Comparison of ENCODE assay signal across 9 mouse cellular contexts in the genomic region with DNA sequence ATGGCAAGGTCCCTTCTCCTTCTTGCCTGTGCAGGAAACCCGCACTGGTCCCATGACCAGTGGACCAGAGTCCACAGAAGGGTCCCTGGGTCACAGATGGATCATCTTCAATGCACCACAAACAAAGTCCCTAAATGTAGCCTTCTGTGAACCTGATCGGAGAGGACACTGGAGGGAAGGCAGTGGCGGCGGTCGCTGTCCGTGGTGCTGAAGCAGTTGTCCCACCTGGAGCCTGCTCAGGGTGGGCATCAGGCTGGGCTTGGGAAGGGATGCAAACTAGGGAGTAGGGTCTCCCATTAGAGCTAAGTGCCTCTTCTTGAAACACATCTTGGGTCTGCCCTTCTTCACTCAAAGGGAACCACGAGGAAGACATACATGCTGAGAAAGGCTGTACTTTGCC. TPM values are rescaled to one million over a fixed set of nuclear protein-coding genes. Genes with fewer than 3 reads are reported as not detected.
A peak's percentile ranks its signal among the peaks of the same experiment; 100 is the strongest.
DNase-seq lines count a peak whose midpoint lies in the region.
"Had no signal": no experiment of that assay in that cellular context is flagged by ENCODE, and none has a peak within 500 bp of the region (broad histone marks: within the 10 kb centered on the region; RNA-seq: fewer than 3 reads in every experiment).

No protein-coding gene starts in this region.

- H3K9me3 ChIP-seq in limb, embryonic 10.5 days (replicated peaks) = no peaks in the 10 kb centered on the region
- H3K9me3 ChIP-seq: embryonic facial prominence, embryonic 13.5 days had no signal

- H3K4me1 ChIP-seq in limb, embryonic 10.5 days = peaks cover 54% of the 10 kb centered on the region

- WGBS in limb, embryonic 10.5 days = 7% methylated on average over 7 of the region's 7 CpGs

- H3K27me3 ChIP-seq in limb, embryonic 10.5 days (ENCODE audit: low read depth, poor library complexity, severe bottlenecking) = peaks cover 26% of the 10 kb centered on the region
- H3K27me3 ChIP-seq: embryonic facial prominence, embryonic 13.5 days had no signal

- peak; percentile 69 for DNase-seq in adrenal gland, postnatal 14 days
- DNase-seq in adrenal gland, adult 2 months = no peak
- peak; percentile 56 for DNase-seq in ovary, postnatal 10 days (ENCODE audit: low spot score)
- no peak for DNase-seq in ovary, adult 18-20 months (ENCODE audit: low spot score)
- peak; percentile 91 for DNase-seq in limb, embryonic 10.5 days (ENCODE audit: low spot score)
- DNase-seq in thymus, postnatal 14 days = peak; percentile 45
- DNase-seq in layer of hippocampus, postnatal 36 days = no peak
- DNase-seq in layer of hippocampus, adult 9-10 months (ENCODE audit: low spot score) = no peak

- H3K27ac ChIP-seq in limb, embryonic 10.5 days = no peak overlapping the region
- H3K27ac ChIP-seq: embryonic facial prominence, embryonic 13.5 days had no signal

- H3K4me3 ChIP-seq in limb, embryonic 10.5 days = no peak overlapping the region
- H3K4me3 ChIP-seq: embryonic facial prominence, embryonic 13.5 days had no signal

- H3K36me3 ChIP-seq in limb, embryonic 10.5 days = peaks cover 5% of the 10 kb centered on the region; the same call in 1 of the 2 replicates

RNA-seq across cellular contexts. Expression of gene Tpsg1, which starts 31.4 kb away (rescaled TPM):
- not detected in 2 replicates for total RNA-seq in adrenal gland, postnatal 14 days (2021)
- not detected for total RNA-seq in adrenal gland, adult 2 months (2021)
- polyA plus RNA-seq in adrenal gland, adult 2 months (2012; rRNA removed) = 0.20 and 0.75 TPM in 2 replicates
- polyA plus RNA-seq in limb, embryonic 10.5 days (2016; fragmentation: Nextera tagmentation; extraction: Ambion mirVana) = not detected in 2 replicates
- total RNA-seq in layer of hippocampus, postnatal 36 days (2021) = not detected

RNA-seq across cellular contexts. Expression of gene Cacna1h, which starts 33.1 kb away (rescaled TPM):
- 38.4 and 45.4 TPM in 2 replicates for total RNA-seq in adrenal gland, postnatal 14 days (2021)
- 10 to 100 TPM; 77.1 to 96.1 TPM for total RNA-seq in adrenal gland, adult 2 months (2021)
- polyA plus RNA-seq in adrenal gland, adult 2 months (2012; rRNA removed) = 163 and 202 TPM in 2 replicates
- polyA plus RNA-seq in limb, embryonic 10.5 days (2016; fragmentation: Nextera tagmentation; extraction: Ambion mirVana) = 1.8 and 3.2 TPM in 2 replicates
- total RNA-seq in layer of hippocampus, postnatal 36 days (2021) = 100 to 1,000 TPM; 107 to 127 TPM

RNA-seq across cellular contexts. Expression of gene Tpsb2, which starts 34.3 kb away (rescaled TPM):
- 5.3 and 6.6 TPM in 2 replicates for total RNA-seq in adrenal gland, postnatal 14 days (2021)
- 1 to 10 TPM; 2.8 to 3.8 TPM for total RNA-seq in adrenal gland, adult 2 months (2021)
- polyA plus RNA-seq in adrenal gland, adult 2 months (2012; rRNA removed) = 10.0 and 18.1 TPM in 2 replicates
- polyA plus RNA-seq in limb, embryonic 10.5 days (2016; fragmentation: Nextera tagmentation; extraction: Ambion mirVana) = not detected in 2 replicates
- under 1 TPM in 1 of 2 experiments, not detected in 1; 0.96 TPM for total RNA-seq in layer of hippocampus, postnatal 36 days (2021)

RNA-seq across cellular contexts. Expression of gene Tekt4, which starts 54.0 kb away (rescaled TPM):
- total RNA-seq in adrenal gland, postnatal 14 days (2021) = not detected in 2 replicates
- total RNA-seq in adrenal gland, adult 2 months (2021) = under 1 TPM in 1 of 2 experiments, not detected in 1; 0.17 TPM
- polyA plus RNA-seq in adrenal gland, adult 2 months (2012; rRNA removed) = 0.17 TPM in 1 of 2 replicates, not detected in the other
- polyA plus RNA-seq in limb, embryonic 10.5 days (2016; fragmentation: Nextera tagmentation; extraction: Ambion mirVana) = not detected in 2 replicates
- total RNA-seq in layer of hippocampus, postnatal 36 days (2021) = 1 to 10 TPM; 1.2 to 2.8 TPM
- polyA plus RNA-seq: embryonic facial prominence, embryonic 13.5 days had no signal

RNA-seq across cellular contexts. Expression of gene Tpsab1, which starts 55.1 kb away (rescaled TPM):
- total RNA-seq in adrenal gland, postnatal 14 days (2021) = 2.1 and 2.9 TPM in 2 replicates
- 1 to 10 TPM in 1 of 2 experiments, under 1 TPM in 1; 0.98 to 1.5 TPM for total RNA-seq in adrenal gland, adult 2 months (2021)
- 4.3 and 4.9 TPM in 2 replicates for polyA plus RNA-seq in adrenal gland, adult 2 months (2012; rRNA removed)
- polyA plus RNA-seq in limb, embryonic 10.5 days (2016; fragmentation: Nextera tagmentation; extraction: Ambion mirVana) = not detected in 2 replicates
- under 1 TPM in 1 of 2 experiments, not detected in 1; 0.56 TPM for total RNA-seq in layer of hippocampus, postnatal 36 days (2021)

Comparison
In these comparisons a context has a peak if more than half of its experiments do, and no peak if none do; other contexts are left out.
1. DNase-seq: peak in adrenal gland, postnatal 14 days (single experiment), ovary, postnatal 10 days (single experiment), limb, embryonic 10.5 days (single experiment) and thymus, postnatal 14 days (single experiment); none in adrenal gland, adult 2 months (single experiment), ovary, adult 18-20 months (single experiment), layer of hippocampus, postnatal 36 days (0 of 2) and layer of hippocampus, adult 9-10 months (single experiment).